Comparison of ENCODE assay signal across 29 mouse cellular contexts in the genomic region with DNA sequence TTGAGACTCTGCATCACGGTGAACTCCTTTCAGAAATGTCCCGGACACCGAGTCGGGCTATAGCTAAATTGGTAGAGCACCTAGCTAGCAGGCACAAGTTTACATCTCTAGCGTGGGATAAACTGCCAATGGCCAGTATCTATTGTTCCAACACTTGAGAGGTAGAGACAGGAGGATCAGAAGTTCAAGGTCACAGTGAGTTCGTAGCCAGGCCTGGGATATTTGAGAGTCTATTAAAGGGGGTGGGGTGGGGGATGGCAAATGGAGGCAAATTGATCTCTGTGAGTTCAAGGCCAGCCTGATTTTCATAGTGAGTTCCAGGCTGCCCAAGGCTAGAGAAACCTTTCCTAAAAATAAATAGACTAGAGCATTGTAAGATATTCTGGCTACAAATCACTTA. TPM values are rescaled to one million over a fixed set of nuclear protein-coding genes. Genes with fewer than 3 reads are reported as not detected.
"Had no signal": no experiment of that assay in that cellular context is flagged by ENCODE, and none has a peak within 500 bp of the region (broad histone marks: within the 10 kb centered on the region; RNA-seq: fewer than 3 reads in every experiment).

No protein-coding gene starts in this region.

- H3K27ac ChIP-seq: heart, embryonic 13.5 days; heart, embryonic 15.5 days; hindbrain, embryonic 13.5 days; hindbrain, embryonic 15.5 days; hindbrain, postnatal 0 days; limb, embryonic 10.5 days; limb, embryonic 12.5 days; liver, embryonic 13.5 days; liver, embryonic 15.5 days had no signal

- H3K36me3 ChIP-seq: heart, embryonic 13.5 days; heart, embryonic 15.5 days; hindbrain, embryonic 13.5 days; hindbrain, embryonic 15.5 days; limb, embryonic 10.5 days; limb, embryonic 12.5 days; liver, embryonic 13.5 days; liver, embryonic 15.5 days had no signal

- H3K4me3 ChIP-seq: heart, embryonic 13.5 days; heart, embryonic 15.5 days; hindbrain, embryonic 13.5 days; hindbrain, embryonic 15.5 days; limb, embryonic 10.5 days; limb, embryonic 12.5 days; liver, embryonic 13.5 days; liver, embryonic 15.5 days had no signal

RNA-seq across cellular contexts. Expression of a gene that starts 52.1 kb away (rescaled TPM):
- total RNA-seq: gastrocnemius, adult 18-20 months; gastrocnemius, adult 8-10 months; gastrocnemius, postnatal 14 days; gastrocnemius, postnatal 36 days; heart, adult 18-20 months; heart, adult 8-10 months; heart, postnatal 25 days; hematopoietic stem cell, adult 5-6 weeks; hindbrain, postnatal 0 days; layer of hippocampus, adult 8-10 months; layer of hippocampus, postnatal 14 days; layer of hippocampus, postnatal 36 days; left cerebral cortex, adult 18-20 months; left cerebral cortex, postnatal 36 days had no signal
- polyA plus RNA-seq: heart, embryonic 11.5 days; heart, embryonic 13.5 days; heart, embryonic 15.5 days; hindbrain, embryonic 11.5 days; hindbrain, embryonic 13.5 days; hindbrain, embryonic 15.5 days; intestine, embryonic 14.5 days; kidney, embryonic 14.5 days; kidney, embryonic 16.5 days; limb, embryonic 10.5 days; limb, embryonic 12.5 days; limb, embryonic 14.5 days; liver, embryonic 11.5 days; liver, embryonic 13.5 days had no signal
